Mouse (Mus musculus) retina, postnatal 1 day (tissue): ENCODE measurements around the gene 4933430I17Rik.
"Not testable (repeated sequence)": the region's sequence is repeated elsewhere in the genome, so short reads cannot be mapped to it uniquely, and the experiment has no call there.

Source experiments
- DNase-seq: peaks from one replicate; pipeline ENCODE4 v3.0.0-alpha.2; 2012

4933430I17Rik gene

GRCm38 (mm10) chr4:62557436-62557835 lies 32.3 kb downstream of the 4933430I17Rik start:
- DNase-seq = no peak

- DNase-seq = no peak
These were observed 34.7 kb downstream of the 4933430I17Rik start, which contains the start of gene Rgs3 for GRCm38 (mm10) chr4:62559797-62560329. TSS of gene Rgs3 (plus strand) at chr4:62559847.

- DNase-seq = peak; percentile 90
These were observed 35.9 kb downstream of the 4933430I17Rik start for GRCm38 (mm10) chr4:62560963-62561629.

GRCm38 (mm10) chr4:62561630-62562001 lies 36.4 kb downstream of the 4933430I17Rik start:
- DNase-seq = no peak

- no peak for DNase-seq
These were observed 36.8 kb downstream of the 4933430I17Rik start for GRCm38 (mm10) chr4:62562006-62562405.

- DNase-seq = no peak
These were observed 41.4 kb downstream of the 4933430I17Rik start for GRCm38 (mm10) chr4:62566530-62566929.

- DNase-seq = no peak
These were observed 42.5 kb downstream of the 4933430I17Rik start for GRCm38 (mm10) chr4:62567696-62568095.

GRCm38 (mm10) chr4:62568359-62568758 lies 43.2 kb downstream of the 4933430I17Rik start:
- no peak for DNase-seq

GRCm38 (mm10) chr4:62569603-62570002 lies 44.4 kb downstream of the 4933430I17Rik start:
- no peak for DNase-seq

- DNase-seq = no peak
These were observed 44.9 kb downstream of the 4933430I17Rik start for GRCm38 (mm10) chr4:62570029-62570428.

- DNase-seq = peak; percentile 95
These were observed 57.4 kb downstream of the 4933430I17Rik start for GRCm38 (mm10) chr4:62582365-62583264.

- DNase-seq = peak; percentile 96
These were observed 58.3 kb downstream of the 4933430I17Rik start for GRCm38 (mm10) chr4:62583265-62584092.

GRCm38 (mm10) chr4:62587067-62587466 lies 61.9 kb downstream of the 4933430I17Rik start:
- no peak for DNase-seq

GRCm38 (mm10) chr4:62590878-62591277 lies 65.7 kb downstream of the 4933430I17Rik start:
- DNase-seq = no peak

- peak; percentile 53 for DNase-seq
These were observed 66.2 kb downstream of the 4933430I17Rik start for GRCm38 (mm10) chr4:62591326-62591725.

GRCm38 (mm10) chr4:62593546-62594240 lies 68.5 kb downstream of the 4933430I17Rik start:
- not testable (repeated sequence) for DNase-seq

GRCm38 (mm10) chr4:62594442-62594841 lies 69.3 kb downstream of the 4933430I17Rik start:
- DNase-seq = no peak

- no peak for DNase-seq
These were observed 70.9 kb downstream of the 4933430I17Rik start for GRCm38 (mm10) chr4:62596051-62596450.
